Mouse (Mus musculus) thymus, adult 2 months (tissue): ENCODE measurements around the gene Calcoco1.

ENCODE experiments used
- CTCF ChIP-seq: fragments of 200-500 bp; IDR thresholded peaks from 2 replicates; pipeline ENCODE4 v1.5.1; 2012; ENCODE audit warnings: mild to moderate bottlenecking, control low read depth, low read length, moderate library complexity, borderline replicate concordance; ENCODE audit not compliant: control insufficient read depth, poor library complexity, insufficient read depth; ENCODE audit errors: extremely low read depth
- POLR2A ChIP-seq: fragments of 200-500 bp; IDR thresholded peaks from 2 replicates; pipeline ENCODE4 v1.6.1; 2012; ENCODE audit warnings: mild to moderate bottlenecking, low read length, control low read depth, moderate library complexity; ENCODE audit not compliant: control insufficient read depth, poor library complexity, insufficient read depth; ENCODE audit errors: extremely low read depth

- TF ChIP-seq POLR2A (no peak), CTCF (no peak)
Measured at GRCm38 (mm10) chr15:102673548-102673947, 48.4 kb downstream of the Calcoco1 start.
